Mouse (Mus musculus) spleen, adult 2 months (tissue): ENCODE data around the gene Gatc.

ENCODE experiments used
- CTCF ChIP-seq: fragments of 200-500 bp; IDR thresholded peaks from 2 replicates; pipeline ENCODE4 v1.5.1; 2011; ENCODE audit warnings: mild to moderate bottlenecking, inconsistent platforms; ENCODE audit not compliant: insufficient read depth, insufficient read length, insufficient replicate concordance; ENCODE audit errors: extremely low read depth
- POLR2A ChIP-seq: fragments of 200-500 bp; IDR thresholded peaks from 2 replicates; pipeline ENCODE4 v1.6.1; 2011; ENCODE audit warnings: low read depth, low read length, inconsistent platforms

GRCm38 (mm10) chr5:115312816-115313667 lies 27.9 kb downstream of the Gatc start:
- TF ChIP-seq CTCF (no peak), POLR2A (no peak)
